Mouse (Mus musculus) midbrain, embryonic 12.5 days (tissue): Measurements from ENCODE around the gene Eps8l1. TPM values are rescaled to one million over a fixed set of nuclear protein-coding genes. Genes with fewer than 3 reads are reported as not detected.

ENCODE experiments used
- ATAC-seq: fragments of 200-750 bp; cut with Nextera tagmentation; 2 replicates; pipeline ENCODE4 v1.8.0; 2017; ENCODE audit warnings: low read depth, moderate TSS enrichment, moderate library complexity; ENCODE audit not compliant: low FRiP score
- H3K27ac ChIP-seq: fragments of 300-500 bp; sonication (generic); replicated peaks from 2 replicates; pipeline ENCODE4 v1.5.1; 2016; ENCODE audit warnings: mild to moderate bottlenecking
- H3K27me3 ChIP-seq: fragments of 300-500 bp; sonication (generic); 2 replicates; pipeline ENCODE4 v1.6.1; 2016; ENCODE audit warnings: mild to moderate bottlenecking
- H3K36me3 ChIP-seq: fragments of 300-500 bp; sonication (generic); 2 replicates; pipeline ENCODE4 v1.6.1; 2016
- H3K4me1 ChIP-seq: fragments of 300-500 bp; sonication (generic); 2 replicates; pipeline ENCODE4 v1.6.1; 2016
- H3K4me2 ChIP-seq: fragments of 300-500 bp; sonication (generic); replicated peaks from 2 replicates; pipeline ENCODE4 v1.6.1; 2016; ENCODE audit warnings: mild to moderate bottlenecking, moderate library complexity
- H3K4me3 ChIP-seq: fragments of 300-500 bp; sonication (generic); 2 replicates; pipeline ENCODE4 v1.5.1; 2016; ENCODE audit warnings: mild to moderate bottlenecking
- H3K9ac ChIP-seq: fragments of 300-500 bp; sonication (generic); replicated peaks from 2 replicates; pipeline ENCODE4 v1.6.1; 2016; ENCODE audit warnings: mild to moderate bottlenecking, moderate library complexity
- H3K9me3 ChIP-seq: fragments of 300-500 bp; sonication (generic); 2 replicates; pipeline ENCODE4 v1.6.1; 2016; ENCODE audit warnings: mild to moderate bottlenecking
- WGBS: fragments of 180-500 bp; shearing (Covaris S2); methylation state at CpG from one replicate; pipeline ENCODE4 v1.1.7; 2016; 5-methylcytosine and 5-hydroxymethylcytosine counted together
- microRNA-seq: library from miRNA; unstranded; fragments of <30 nt; microRNA quantifications from one replicate; pipeline ENCODE4, GENCODE M21; 2017
- polyA plus RNA-seq: library from polyadenylated mRNA; unstranded; fragments of >200 nt; fragmentation: Nextera tagmentation; extraction: Ambion mirVana; gene quantifications from 2 replicates; pipeline ENCODE4 v1.2.1, GENCODE M21; 2016

Gene Eps8l1
- polyA plus RNA-seq, 1 experiment from 2014 or later, result 4.6 TPM

GRCm38 (mm10) chr7:4527302-4527689 lies 66.8 kb downstream of the Eps8l1 start:
- peak overlapping the region; percentile 54 for H3K4me2 ChIP-seq
- peaks cover 24% of the 10 kb centered on the region for H3K4me1 ChIP-seq
- H3K9ac ChIP-seq, result no peak overlapping the region
- WGBS, result 46% methylated on average over 18 of the region's 18 CpGs
- H3K9me3 ChIP-seq, result no peaks in the 10 kb centered on the region
- H3K4me3 ChIP-seq, result no peak overlapping the region
- peaks cover 27% of the 10 kb centered on the region for H3K27me3 ChIP-seq
- H3K36me3 ChIP-seq, result no peaks in the 10 kb centered on the region
- ATAC-seq, result 0 out of 2 replicates have a peak, but pooled peaks have one; percentile 13
- no peak overlapping the region for H3K27ac ChIP-seq

Small RNA genes lying within 50 kb of the gene (microRNA-seq; reads per million reads assigned to microRNA genes)
- not detected for gene Gm24605

Other genes with a start within 250 kb of the Eps8l1 start
- not detected in 2 replicates for gene Lilra5, start 222.9 kb upstream of the Eps8l1 start, polyA plus RNA-seq
- gene Ncr1, start 123.0 kb upstream of the Eps8l1 start, polyA plus RNA-seq, result not detected in 2 replicates
- gene Gp6, start 62.9 kb upstream of the Eps8l1 start, polyA plus RNA-seq, result 0.11 and 0.13 TPM in 2 replicates
- gene Rdh13, start 15.0 kb upstream of the Eps8l1 start, polyA plus RNA-seq, result 28.6 and 30.9 TPM in 2 replicates
- gene Ppp1r12c, start 41.0 kb downstream of the Eps8l1 start, polyA plus RNA-seq, result 61.2 and 67.3 TPM in 2 replicates
- gene Tnnt1, start 55.7 kb downstream of the Eps8l1 start, polyA plus RNA-seq, result 10.9 and 11.1 TPM in 2 replicates
- 1.9 and 3.3 TPM in 2 replicates for gene Tnni3, start 63.6 kb downstream of the Eps8l1 start, polyA plus RNA-seq
- gene Dnaaf3, start 71.8 kb downstream of the Eps8l1 start, polyA plus RNA-seq, result 1.9 and 2.1 TPM in 2 replicates
- 30.9 and 33.8 TPM in 2 replicates for gene Syt5, start 86.9 kb downstream of the Eps8l1 start, polyA plus RNA-seq
- gene Ptprh, start 143.4 kb downstream of the Eps8l1 start, polyA plus RNA-seq, result 0.10 and 0.14 TPM in 2 replicates
- gene Tmem86b, start 170.7 kb downstream of the Eps8l1 start, polyA plus RNA-seq, result 2.8 TPM in 2 replicates
- gene Ppp6r1, start 198.3 kb downstream of the Eps8l1 start, polyA plus RNA-seq, result 13.8 and 13.9 TPM in 2 replicates
- gene Hspbp1, start 224.4 kb downstream of the Eps8l1 start, polyA plus RNA-seq, result 111 and 113 TPM in 2 replicates
- gene Brsk1, start 229.9 kb downstream of the Eps8l1 start, polyA plus RNA-seq, result 5.4 and 5.7 TPM in 2 replicates